Mouse (Mus musculus): ENCODE data around the gene Kpna4. TPM values are rescaled to one million over a fixed set of nuclear protein-coding genes. Genes with fewer than 3 reads are reported as not detected.

Kpna4 gene
- polyA plus RNA-seq, 1 experiment, result 81.6 TPM

GRCm38 (mm10) chr3:69055871-69056270, 71.0 kb downstream of the Kpna4 start:
- 76% methylated on average over 3 of the region's 3 CpGs for WGBS
- Histone ChIP-seq H3K27ac (ENCODE audit: insufficient read depth, low read depth, low read length) (no peak overlapping the region), H3K4me1 (ENCODE audit: control insufficient read depth, insufficient read depth, low read length) (peaks cover 4% of the 10 kb centered on the region; the same call in 1 of the 2 replicates), H3K4me3 (ENCODE audit: insufficient read depth, low read depth, low read length) (no peak overlapping the region)
- TF ChIP-seq POLR2A (IDR thresholded peaks at IDR 0.05; ENCODE audit: insufficient read depth, low read depth, low read length) (no peak), CTCF (IDR thresholded peaks at IDR 0.05; ENCODE audit: insufficient read depth, low read depth, low read length) (no peak)

- Histone ChIP-seq H3K27ac (ENCODE audit: insufficient read depth, low read depth, low read length) (no peak overlapping the region), H3K4me3 (ENCODE audit: insufficient read depth, low read depth, low read length) (no peak overlapping the region), H3K4me1 (ENCODE audit: control insufficient read depth, insufficient read depth, low read length) (peaks cover 4% of the 10 kb centered on the region; the same call in 1 of the 2 replicates)
- TF ChIP-seq POLR2A (IDR thresholded peaks at IDR 0.05; ENCODE audit: insufficient read depth, low read depth, low read length) (no peak), CTCF (IDR thresholded peaks at IDR 0.05; ENCODE audit: insufficient read depth, low read depth, low read length) (no peak)
- WGBS, result 87% methylated on average over 7 of the region's 7 CpGs
Measured at GRCm38 (mm10) chr3:69054760-69055432, 72.0 kb downstream of the Kpna4 start.

- WGBS, result 67% methylated on average over 11 of the region's 11 CpGs
- no peak overlapping the region for H3K27ac ChIP-seq (ENCODE audit: insufficient read depth, low read depth, low read length)
- H3K4me3 ChIP-seq (ENCODE audit: insufficient read depth, low read depth, low read length), result no peak overlapping the region
- peaks cover 7% of the 10 kb centered on the region; the same call in 1 of the 2 replicates for H3K4me1 ChIP-seq (ENCODE audit: control insufficient read depth, insufficient read depth, low read length)
- TF ChIP-seq POLR2A (IDR thresholded peaks at IDR 0.05; ENCODE audit: insufficient read depth, low read depth, low read length) (no peak), CTCF (IDR thresholded peaks at IDR 0.05; ENCODE audit: insufficient read depth, low read depth, low read length) (no peak)
Measured at GRCm38 (mm10) chr3:69051894-69052293, 75.0 kb downstream of the Kpna4 start.

GRCm38 (mm10) chr3:69049011-69049410, 77.9 kb downstream of the Kpna4 start:
- Histone ChIP-seq H3K27ac (ENCODE audit: insufficient read depth, low read depth, low read length) (no peak overlapping the region), H3K4me1 (ENCODE audit: control insufficient read depth, insufficient read depth, low read length) (peaks cover 10% of the 10 kb centered on the region; the same call in 1 of the 2 replicates), H3K4me3 (ENCODE audit: insufficient read depth, low read depth, low read length) (no peak overlapping the region)
- WGBS, result 43% methylated on average over 6 of the region's 6 CpGs
- TF ChIP-seq CTCF (IDR thresholded peaks at IDR 0.05; ENCODE audit: insufficient read depth, low read depth, low read length) (no peak), POLR2A (IDR thresholded peaks at IDR 0.05; ENCODE audit: insufficient read depth, low read depth, low read length) (no peak)

- 83% methylated on average over 4 of the region's 4 CpGs for WGBS
- Histone ChIP-seq H3K4me3 (ENCODE audit: insufficient read depth, low read depth, low read length) (no peak overlapping the region), H3K4me1 (ENCODE audit: control insufficient read depth, insufficient read depth, low read length) (peaks cover 10% of the 10 kb centered on the region; the same call in 1 of the 2 replicates), H3K27ac (ENCODE audit: insufficient read depth, low read depth, low read length) (no peak overlapping the region)
- TF ChIP-seq POLR2A (IDR thresholded peaks at IDR 0.05; ENCODE audit: insufficient read depth, low read depth, low read length) (no peak), CTCF (IDR thresholded peaks at IDR 0.05; ENCODE audit: insufficient read depth, low read depth, low read length) (no peak)
Measured at GRCm38 (mm10) chr3:69047684-69048083, 79.2 kb downstream of the Kpna4 start.

- peaks cover 7% of the 10 kb centered on the region; the same call in 1 of the 2 replicates for H3K4me1 ChIP-seq (ENCODE audit: control insufficient read depth, insufficient read depth, low read length)
- no peak overlapping the region for H3K4me3 ChIP-seq (ENCODE audit: insufficient read depth, low read depth, low read length)
- WGBS, result 89% methylated on average over 4 of the region's 4 CpGs
- no peak for TF ChIP-seq POLR2A (IDR thresholded peaks at IDR 0.05; ENCODE audit: insufficient read depth, low read depth, low read length)
- TF ChIP-seq CTCF (IDR thresholded peaks at IDR 0.05; ENCODE audit: insufficient read depth, low read depth, low read length), result no peak
- H3K27ac ChIP-seq (ENCODE audit: insufficient read depth, low read depth, low read length), result no peak overlapping the region
Measured at GRCm38 (mm10) chr3:69046509-69046908, 80.4 kb downstream of the Kpna4 start.

GRCm38 (mm10) chr3:69045750-69046149, 81.2 kb downstream of the Kpna4 start:
- TF ChIP-seq POLR2A (IDR thresholded peaks at IDR 0.05; ENCODE audit: insufficient read depth, low read depth, low read length) (no peak), CTCF (IDR thresholded peaks at IDR 0.05; ENCODE audit: insufficient read depth, low read depth, low read length) (no peak)
- no peak overlapping the region for H3K27ac ChIP-seq (ENCODE audit: insufficient read depth, low read depth, low read length)
- H3K4me3 ChIP-seq (ENCODE audit: insufficient read depth, low read depth, low read length), result no peak overlapping the region
- WGBS, result 26% methylated on average over 13 of the region's 13 CpGs
- peaks cover 6% of the 10 kb centered on the region; the same call in 1 of the 2 replicates for H3K4me1 ChIP-seq (ENCODE audit: control insufficient read depth, insufficient read depth, low read length)

GRCm38 (mm10) chr3:69045400-69045703, 81.6 kb downstream of the Kpna4 start:
- Histone ChIP-seq H3K27ac (ENCODE audit: insufficient read depth, low read depth, low read length) (peak overlapping the region; percentile 68; the same call in 1 of the 2 replicates), H3K4me3 (ENCODE audit: insufficient read depth, low read depth, low read length) (peak overlapping the region; percentile 59), H3K4me1 (ENCODE audit: control insufficient read depth, insufficient read depth, low read length) (peaks cover 6% of the 10 kb centered on the region; the same call in 1 of the 2 replicates)
- TF ChIP-seq POLR2A (IDR thresholded peaks at IDR 0.05; ENCODE audit: insufficient read depth, low read depth, low read length) (no peak), CTCF (IDR thresholded peaks at IDR 0.05; ENCODE audit: insufficient read depth, low read depth, low read length) (no peak)
- WGBS, result 5% methylated on average over 9 of the region's 9 CpGs

GRCm38 (mm10) chr3:69044645-69045399, 82.1 kb downstream of the Kpna4 start, which contains the start of gene Trim59:
Trim59 (minus strand) TSS chr3:69044755.
- H3K27ac ChIP-seq (ENCODE audit: insufficient read depth, low read depth, low read length), result peak within 1 kb of the TSS; percentile 68
- peak within 1 kb of the TSS; percentile 59 for H3K4me3 ChIP-seq (ENCODE audit: insufficient read depth, low read depth, low read length)
- TF ChIP-seq CTCF (IDR thresholded peaks at IDR 0.05; ENCODE audit: insufficient read depth, low read depth, low read length) (no peak), POLR2A (IDR thresholded peaks at IDR 0.05; ENCODE audit: insufficient read depth, low read depth, low read length) (peak; percentile 74)
- under 1% methylated on average over 78 of the region's 80 CpGs for WGBS
- H3K4me1 ChIP-seq (ENCODE audit: control insufficient read depth, insufficient read depth, low read length), result peaks cover 6% of the 10 kb centered on the region; the same call in 1 of the 2 replicates
